Mouse (Mus musculus): ENCODE measurements around the gene Rasip1. TPM values are rescaled to one million over a fixed set of nuclear protein-coding genes. Genes with fewer than 3 reads are reported as not detected.
A peak's percentile ranks its signal among the peaks of the same experiment; 100 is the strongest.

Gene Rasip1
- total and polyA plus RNA-seq, 2 experiments from 2014 or later, result 24.0 to 36.0 TPM

DNA sequence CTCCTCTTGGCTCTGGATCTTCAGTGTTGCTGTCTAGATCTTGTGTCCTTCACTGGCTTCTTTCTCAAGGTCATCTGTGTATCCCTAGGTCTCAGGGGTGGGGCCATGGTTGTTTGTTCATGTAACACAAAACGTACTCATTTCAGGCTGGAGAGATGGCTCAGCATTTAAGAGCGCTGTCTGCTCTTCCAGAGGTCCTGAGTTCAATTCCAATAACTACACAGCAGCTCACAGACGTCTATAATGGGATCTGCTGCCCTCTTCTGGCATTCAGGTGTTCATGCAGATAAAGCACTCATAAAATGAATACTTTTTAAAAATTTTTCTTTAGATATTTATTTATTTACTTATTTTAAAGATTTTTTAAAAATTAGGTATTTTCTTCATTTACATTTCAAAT lies 36.4 kb upstream of the Rasip1 start:
- no peak overlapping the region for H3K9ac ChIP-seq (replicated peaks; ENCODE audit: low read length, poor library complexity, severe bottlenecking)
- peak; percentile 53 for TF ChIP-seq CTCF (IDR thresholded peaks at IDR 0.05)
- H3K36me3 ChIP-seq (ENCODE audit: insufficient read depth, low read length), result no peaks in the 10 kb centered on the region
- no peak overlapping the region for H3K4me3 ChIP-seq (ENCODE audit: low read depth, low read length)
- H3K4me2 ChIP-seq (ENCODE audit: low read depth, low read length, poor library complexity, severe bottlenecking), result no peak overlapping the region
- WGBS, result 68% methylated on average over 3 of the region's 3 CpGs
- no peaks in the 10 kb centered on the region for H3K9me3 ChIP-seq (ENCODE audit: low read length)
- no peak for DNase-seq (ENCODE audit: low spot score)
- H3K27ac ChIP-seq (ENCODE audit: low read depth, low read length), result no peak overlapping the region
- no peak for ATAC-seq (ENCODE audit: low FRiP score)
- H3K4me1 ChIP-seq (ENCODE audit: insufficient read depth, low read length), result 0 out of 2 replicates have a peak, but pooled peaks cover 3% of the 10 kb centered on the region
- H3K27me3 ChIP-seq (ENCODE audit: insufficient read depth, low read length), result no peaks in the 10 kb centered on the region

DNA sequence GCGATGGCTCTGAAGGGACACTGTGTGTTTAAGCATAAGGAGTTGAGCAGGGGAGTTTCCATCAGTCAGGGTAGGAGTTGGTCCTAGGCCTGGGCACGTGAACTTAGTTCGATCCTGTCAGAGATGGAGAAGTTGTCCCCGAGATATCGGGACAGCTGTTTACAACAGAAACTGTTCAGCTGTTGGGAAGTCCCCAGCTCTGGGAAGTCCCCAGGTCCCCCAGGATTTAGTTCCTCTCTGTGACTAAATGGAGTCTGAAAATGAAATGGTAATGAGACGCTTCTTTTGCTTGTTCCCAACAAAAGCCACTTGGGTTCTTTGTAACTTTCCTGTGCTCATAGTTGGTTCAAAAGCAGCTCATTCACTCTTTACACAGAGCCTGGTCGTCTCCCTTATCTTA lies 35.4 kb upstream of the Rasip1 start:
- DNase-seq (ENCODE audit: low spot score), result no peak
- Histone ChIP-seq H3K4me1 (ENCODE audit: insufficient read depth, low read length) (0 out of 2 replicates have a peak, but pooled peaks cover 3% of the 10 kb centered on the region), H3K4me2 (ENCODE audit: low read depth, low read length, poor library complexity, severe bottlenecking) (no peak overlapping the region), H3K4me3 (ENCODE audit: low read depth, low read length) (no peak overlapping the region), H3K9ac (replicated peaks; ENCODE audit: low read length, poor library complexity, severe bottlenecking) (no peak overlapping the region), H3K9me3 (ENCODE audit: low read length) (no peaks in the 10 kb centered on the region), H3K27ac (ENCODE audit: low read depth, low read length) (no peak overlapping the region), H3K36me3 (ENCODE audit: insufficient read depth, low read length) (no peaks in the 10 kb centered on the region), H3K27me3 (ENCODE audit: insufficient read depth, low read length) (no peaks in the 10 kb centered on the region)
- ATAC-seq (ENCODE audit: low FRiP score), result no peak
- no peak for TF ChIP-seq CTCF (IDR thresholded peaks at IDR 0.05)
- 79% methylated on average over 7 of the region's 7 CpGs for WGBS

DNA sequence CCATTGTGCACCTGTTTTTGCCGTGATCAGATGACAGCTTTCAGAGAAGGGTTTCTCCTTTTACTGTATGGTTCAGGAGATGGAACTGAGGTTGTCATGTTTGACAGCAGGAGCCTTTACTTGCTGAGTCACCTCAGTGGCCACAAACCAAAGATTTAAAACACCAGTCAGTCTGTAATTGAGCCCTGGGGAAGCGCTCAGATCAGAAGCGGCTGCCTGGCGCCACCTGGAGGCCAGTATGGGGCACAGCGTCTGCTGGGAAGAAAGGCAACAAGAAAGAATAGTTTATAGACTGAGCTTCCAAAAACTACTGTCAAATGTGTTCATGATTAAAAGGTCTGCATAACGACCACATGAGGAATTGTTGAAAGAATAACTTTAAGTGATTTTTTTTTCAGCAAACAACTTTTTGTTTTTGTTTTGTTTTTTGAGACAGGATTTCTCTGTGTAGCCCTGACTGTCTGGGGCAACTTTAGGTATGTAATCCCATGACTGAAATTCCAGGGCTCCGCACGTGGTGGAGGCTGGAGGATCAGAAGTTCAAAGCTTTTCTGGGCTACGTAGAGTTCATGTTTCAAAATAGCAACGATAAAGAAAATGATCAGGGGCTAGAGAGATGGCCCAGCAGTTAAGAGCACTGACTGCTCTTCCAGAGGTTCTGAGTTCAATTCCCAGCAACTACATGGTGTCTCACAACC lies 34.0 kb upstream of the Rasip1 start:
- WGBS, result 22% methylated on average over 10 of the region's 10 CpGs
- Histone ChIP-seq H3K9me3 (ENCODE audit: low read length) (no peaks in the 10 kb centered on the region), H3K4me3 (ENCODE audit: low read depth, low read length) (no peak overlapping the region)

DNA sequence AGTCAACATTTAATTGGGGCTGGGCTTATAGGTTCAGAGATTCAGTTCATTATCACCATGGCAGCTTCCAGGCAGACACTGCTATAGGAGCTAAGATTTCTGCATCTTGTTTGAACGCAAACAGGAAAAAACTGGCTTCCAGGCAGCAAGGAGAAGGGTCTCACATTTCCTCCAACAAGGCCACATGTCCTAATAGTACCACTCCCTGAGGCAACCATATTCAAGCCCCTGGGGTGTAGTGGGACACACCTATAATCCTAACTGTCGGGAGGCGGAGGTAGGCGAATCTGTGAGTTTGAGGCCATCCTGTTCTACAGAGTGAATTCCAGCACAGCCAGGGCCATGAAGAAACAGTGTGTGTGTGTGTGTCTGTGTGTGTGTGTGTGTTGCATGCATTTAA lies 32.1 kb upstream of the Rasip1 start:
- Histone ChIP-seq H3K27ac (ENCODE audit: low read depth, low read length) (no peak overlapping the region), H3K9ac (replicated peaks; ENCODE audit: low read length, poor library complexity, severe bottlenecking) (no peak overlapping the region), H3K4me1 (ENCODE audit: insufficient read depth, low read length) (no peaks in the 10 kb centered on the region), H3K9me3 (ENCODE audit: low read length) (no peaks in the 10 kb centered on the region), H3K4me2 (ENCODE audit: low read depth, low read length, poor library complexity, severe bottlenecking) (no peak overlapping the region), H3K4me3 (ENCODE audit: low read depth, low read length) (no peak overlapping the region), H3K27me3 (ENCODE audit: insufficient read depth, low read length) (no peaks in the 10 kb centered on the region), H3K36me3 (ENCODE audit: insufficient read depth, low read length) (no peaks in the 10 kb centered on the region)
- ATAC-seq (ENCODE audit: low FRiP score), result no peak
- no peak for DNase-seq (ENCODE audit: low spot score)
- no peak for TF ChIP-seq CTCF (IDR thresholded peaks at IDR 0.05)
- WGBS, result 81% methylated on average over 4 of the region's 4 CpGs

More for the DNA sequence above, 34.0 kb upstream of the Rasip1 start:
- Histone ChIP-seq H3K4me1 (ENCODE audit: insufficient read depth, low read length) (0 out of 2 replicates have a peak, but pooled peaks cover 3% of the 10 kb centered on the region), H3K9ac (replicated peaks; ENCODE audit: low read length, poor library complexity, severe bottlenecking) (no peak overlapping the region), H3K27me3 (ENCODE audit: insufficient read depth, low read length) (no peaks in the 10 kb centered on the region), H3K27ac (ENCODE audit: low read depth, low read length) (no peak overlapping the region), H3K4me2 (ENCODE audit: low read depth, low read length, poor library complexity, severe bottlenecking) (no peak overlapping the region), H3K36me3 (ENCODE audit: insufficient read depth, low read length) (no peaks in the 10 kb centered on the region)
- peak; percentile 91 for TF ChIP-seq CTCF (IDR thresholded peaks at IDR 0.05)
- ATAC-seq (ENCODE audit: low FRiP score), result no peak
- peak; percentile 67 for DNase-seq (ENCODE audit: low spot score)

DNA sequence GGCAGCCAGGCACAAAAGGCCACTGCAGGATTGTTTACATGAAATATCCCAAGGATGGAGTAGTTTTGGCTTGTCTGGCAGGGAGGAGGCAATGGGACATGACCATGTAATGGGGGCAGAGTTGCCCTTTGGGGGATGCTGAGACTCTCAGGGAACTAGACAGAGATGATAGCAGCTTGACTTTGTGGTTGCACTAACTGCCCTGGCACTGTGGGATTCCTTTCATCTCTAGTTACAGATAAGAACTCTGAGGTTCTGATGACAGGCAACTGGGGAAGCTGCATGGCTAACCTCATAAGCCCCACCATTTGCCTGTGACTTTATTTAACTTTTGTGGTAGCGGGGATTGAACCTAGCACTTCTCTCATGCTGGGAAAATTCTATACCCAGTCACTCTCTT lies 31.2 kb upstream of the Rasip1 start:
- Histone ChIP-seq H3K4me3 (ENCODE audit: low read depth, low read length) (no peak overlapping the region), H3K4me2 (ENCODE audit: low read depth, low read length, poor library complexity, severe bottlenecking) (no peak overlapping the region), H3K4me1 (ENCODE audit: insufficient read depth, low read length) (no peaks in the 10 kb centered on the region), H3K27ac (ENCODE audit: low read depth, low read length) (no peak overlapping the region), H3K9ac (replicated peaks; ENCODE audit: low read length, poor library complexity, severe bottlenecking) (no peak overlapping the region), H3K36me3 (ENCODE audit: insufficient read depth, low read length) (no peaks in the 10 kb centered on the region), H3K27me3 (ENCODE audit: insufficient read depth, low read length) (no peaks in the 10 kb centered on the region), H3K9me3 (ENCODE audit: low read length) (no peaks in the 10 kb centered on the region)
- TF ChIP-seq CTCF (IDR thresholded peaks at IDR 0.05), result no peak
- 64% methylated on average over 1 of the region's 1 CpGs for WGBS
- DNase-seq (ENCODE audit: low spot score) (no peak), ATAC-seq (ENCODE audit: low FRiP score) (no peak)

DNA sequence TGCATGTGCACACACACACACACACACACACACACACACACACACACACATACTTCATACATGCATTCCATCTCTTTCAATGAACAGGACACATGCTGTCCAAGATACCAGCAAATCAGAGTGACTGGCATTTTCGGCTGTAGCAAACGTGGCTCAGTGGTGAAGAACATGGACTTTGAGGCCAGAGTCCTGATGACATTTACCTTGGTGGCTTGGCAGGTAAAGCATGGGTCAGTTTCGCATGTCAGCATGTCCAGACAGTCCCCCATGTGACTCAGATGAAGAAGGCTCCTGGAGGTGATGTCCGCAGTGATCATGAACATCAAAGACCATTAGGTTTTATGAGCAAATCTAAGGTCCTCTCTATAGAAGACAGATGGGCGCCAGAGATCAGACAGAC lies 30.3 kb upstream of the Rasip1 start:
- DNase-seq (ENCODE audit: low spot score) (no peak), ATAC-seq (ENCODE audit: low FRiP score) (no peak)
- H3K4me1 ChIP-seq (ENCODE audit: insufficient read depth, low read length), result no peaks in the 10 kb centered on the region
- no peak overlapping the region for H3K4me3 ChIP-seq (ENCODE audit: low read depth, low read length)
- WGBS, result 93% methylated on average over 5 of the region's 5 CpGs
- no peak overlapping the region for H3K27ac ChIP-seq (ENCODE audit: low read depth, low read length)
- no peaks in the 10 kb centered on the region for H3K36me3 ChIP-seq (ENCODE audit: insufficient read depth, low read length)
- H3K9me3 ChIP-seq (ENCODE audit: low read length), result no peaks in the 10 kb centered on the region
- TF ChIP-seq CTCF (IDR thresholded peaks at IDR 0.05), result no peak
- no peaks in the 10 kb centered on the region for H3K27me3 ChIP-seq (ENCODE audit: insufficient read depth, low read length)
- no peak overlapping the region for H3K9ac ChIP-seq (replicated peaks; ENCODE audit: low read length, poor library complexity, severe bottlenecking)
- H3K4me2 ChIP-seq (ENCODE audit: low read depth, low read length, poor library complexity, severe bottlenecking), result no peak overlapping the region

Data from midbrain, postnatal 0 days (tissue).